Mouse (Mus musculus): ENCODE measurements around the gene Muc3.
"Not testable (repeated sequence)": the region's sequence is repeated elsewhere in the genome, so short reads cannot be mapped to it uniquely, and the experiment has no call there.

The Muc3 gene

DNA sequence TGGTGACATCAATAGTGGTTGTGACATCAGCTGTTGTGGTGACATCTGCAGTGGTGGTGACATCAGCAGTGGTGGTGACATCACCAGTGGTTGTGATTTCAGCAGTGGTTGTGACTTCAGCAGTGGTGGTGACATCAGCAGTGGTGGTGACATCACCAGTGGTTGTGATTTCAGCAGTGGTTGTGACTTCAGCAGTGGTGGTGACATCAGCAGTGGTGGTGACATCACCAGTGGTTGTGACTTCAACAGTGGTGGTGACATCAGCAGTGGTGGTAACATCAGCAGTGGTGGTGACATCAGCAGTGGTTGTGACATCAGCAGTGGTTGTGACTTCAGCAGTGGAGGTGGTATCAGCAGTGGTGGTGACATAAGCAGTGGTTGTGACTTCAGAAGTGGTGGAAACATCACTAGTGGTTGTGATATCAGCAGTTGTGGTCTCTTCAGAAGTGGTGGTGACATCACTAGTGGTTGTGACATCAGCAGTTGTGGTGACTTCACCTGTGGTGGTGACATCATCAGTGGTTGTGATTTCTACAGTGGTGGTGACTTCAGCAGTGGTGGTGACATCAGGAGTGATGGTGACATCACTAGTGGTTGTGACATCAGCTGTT lies at the start of gene Muc3:
Gene Muc3, minus strand, starts transcription at position 51 of the 611 bp plus-strand sequence.
- in situ Hi-C loops (cut with MboI, MseI): not testable (repeated sequence)

DNA sequence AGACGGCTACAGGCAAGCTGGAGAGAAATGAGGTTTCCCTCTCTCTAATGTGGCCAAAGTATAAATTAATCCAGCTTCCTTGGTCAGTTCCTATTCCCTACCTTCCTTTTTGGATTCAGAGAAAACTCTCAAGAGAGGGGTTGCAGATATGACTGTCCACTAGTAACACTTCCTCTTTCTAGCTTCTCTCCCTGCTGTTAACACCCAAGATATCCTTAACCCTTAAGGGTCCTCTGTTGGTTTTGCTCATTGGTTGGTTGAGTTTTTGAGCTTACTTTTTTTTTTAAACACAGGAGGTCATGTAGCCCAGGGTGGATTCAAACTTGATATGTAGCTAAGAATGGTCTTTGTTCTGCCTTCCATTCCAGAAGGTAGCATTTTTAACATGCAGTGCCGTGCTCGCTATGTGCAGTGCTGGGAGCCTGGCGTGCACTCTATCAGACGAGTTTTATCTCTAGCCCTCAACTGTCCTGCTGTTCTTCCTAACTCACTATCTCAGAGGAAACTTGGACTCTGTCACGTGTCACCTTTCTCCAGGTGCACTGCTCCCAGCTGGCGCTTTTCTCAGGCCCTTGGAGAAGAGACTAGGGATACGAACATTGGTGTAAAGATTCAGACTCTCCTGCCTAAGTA lies 45.5 kb upstream of the Muc3 start:
- in situ Hi-C loops (cut with MboI, MseI): loop anchor here (5.0 kb wide), 1 partner anchor 73 kb away; no protein-coding TSS in a partner anchor

DNA sequence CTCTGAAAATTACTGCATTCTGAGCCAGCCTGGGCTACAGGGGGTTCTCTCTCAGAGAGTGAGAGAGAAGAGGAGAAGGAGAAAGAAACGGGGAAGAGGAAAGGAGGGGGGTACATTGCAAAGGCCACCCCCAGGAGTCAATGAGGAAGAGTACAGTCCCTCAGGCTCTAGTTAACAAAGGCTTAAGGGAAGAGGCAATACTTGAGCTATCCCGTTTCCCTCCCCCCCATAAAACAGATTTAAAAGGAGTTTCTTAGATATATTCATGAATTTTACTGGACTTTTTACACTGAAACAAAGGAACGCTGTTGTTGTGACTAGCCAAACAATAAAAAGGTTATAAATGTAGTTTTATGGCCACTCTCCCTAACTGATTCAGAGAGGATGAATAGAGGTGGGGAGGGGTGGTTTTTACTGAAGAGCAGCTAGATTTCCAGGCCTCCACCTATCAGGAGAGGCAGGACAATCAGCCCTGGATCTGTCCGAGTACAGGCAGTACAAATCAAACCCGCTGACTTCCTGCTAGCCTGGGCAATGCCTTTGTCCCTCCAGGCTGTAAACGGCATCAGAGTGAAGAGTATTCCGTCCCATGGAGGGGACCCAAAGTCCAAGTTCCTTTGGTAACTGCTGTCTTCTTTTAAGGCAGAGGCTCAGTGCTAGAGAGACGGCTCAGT lies 44.3 kb upstream of the Muc3 start:
- in situ Hi-C loops (cut with MboI, MseI): loop anchor here (5.0 kb wide), 1 partner anchor 74 kb away; no protein-coding TSS in a partner anchor

DNA sequence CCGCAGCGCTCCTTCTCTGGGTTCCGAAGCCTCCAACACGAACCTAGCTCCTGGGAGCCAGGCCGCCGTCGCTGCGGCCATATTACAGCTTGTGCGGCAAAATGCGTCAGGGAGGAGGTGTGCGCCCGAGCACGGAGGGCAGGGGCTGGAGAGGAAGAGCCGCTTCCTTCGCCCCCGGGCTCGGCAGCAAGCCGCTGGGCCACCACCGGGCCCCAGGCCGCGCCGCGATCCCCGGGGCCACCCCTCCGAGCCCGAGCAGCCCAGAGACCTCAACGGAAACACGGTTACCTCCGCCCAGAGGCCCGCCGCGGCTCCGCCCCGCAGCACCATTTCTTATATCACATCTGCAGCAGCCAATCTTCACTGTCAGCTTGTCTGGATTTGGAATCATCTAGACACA lies 40.2 kb upstream of the Muc3 start:
- in situ Hi-C loops (cut with MboI, MseI): no loop called here

DNA sequence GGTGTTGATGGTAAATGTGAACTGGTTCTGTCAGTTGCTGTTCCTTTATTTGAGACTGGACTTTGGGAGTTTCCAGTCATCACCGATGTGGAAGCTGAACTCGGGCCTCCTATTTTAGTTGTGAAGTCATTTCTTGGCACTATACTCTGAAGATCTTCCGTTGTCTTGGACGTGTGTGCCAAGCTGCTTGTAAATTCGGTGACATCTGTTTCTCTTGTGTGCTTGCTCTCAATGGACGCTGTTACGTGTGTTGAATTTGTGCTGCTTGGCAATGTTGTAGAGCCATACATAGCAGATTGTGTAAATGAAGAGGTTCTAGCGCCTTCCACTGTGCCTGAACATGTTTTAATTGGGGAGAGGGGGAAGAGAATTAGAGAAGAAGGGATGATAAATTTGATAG lies 36.2 kb upstream of the Muc3 start:
- in situ Hi-C loops (cut with MboI, MseI): no loop called here

DNA sequence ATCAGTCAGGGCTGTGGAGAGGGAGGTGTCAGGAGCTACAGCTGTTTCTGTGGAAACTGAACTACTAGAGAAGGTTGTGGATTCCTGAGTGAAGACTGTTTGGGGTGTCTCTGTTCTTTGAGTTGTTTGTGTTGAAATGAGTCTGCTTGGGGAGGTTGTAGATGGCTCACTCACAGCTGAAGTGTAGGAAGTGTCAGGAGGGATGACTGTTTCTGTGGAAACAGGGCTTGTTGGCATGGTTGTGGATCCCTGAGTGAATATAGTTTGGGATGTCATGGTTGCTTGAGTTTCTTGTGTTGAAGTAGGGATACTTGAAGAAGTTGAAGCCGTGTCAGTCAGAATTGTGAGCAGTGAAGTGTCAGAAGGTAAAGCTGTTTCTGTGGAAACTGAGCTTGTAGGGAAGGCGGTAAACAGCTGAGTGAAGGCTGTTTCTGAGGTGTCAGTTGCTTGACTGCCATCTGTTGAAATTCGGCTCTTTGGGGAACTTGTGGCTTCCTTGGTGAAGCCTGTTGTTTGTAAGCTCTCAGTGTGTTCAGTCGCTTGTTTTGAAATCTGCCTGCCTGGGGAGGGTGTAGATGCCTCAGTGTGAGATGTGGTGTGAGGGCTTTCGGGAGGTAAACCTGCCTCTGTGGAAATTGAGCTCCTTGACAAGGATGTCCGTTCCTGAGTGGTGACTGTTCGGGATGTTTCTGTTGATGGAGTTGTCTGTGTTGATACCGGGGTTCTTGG lies 30.7 kb upstream of the Muc3 start:
- in situ Hi-C loops (cut with MboI, MseI): no loop called here

DNA sequence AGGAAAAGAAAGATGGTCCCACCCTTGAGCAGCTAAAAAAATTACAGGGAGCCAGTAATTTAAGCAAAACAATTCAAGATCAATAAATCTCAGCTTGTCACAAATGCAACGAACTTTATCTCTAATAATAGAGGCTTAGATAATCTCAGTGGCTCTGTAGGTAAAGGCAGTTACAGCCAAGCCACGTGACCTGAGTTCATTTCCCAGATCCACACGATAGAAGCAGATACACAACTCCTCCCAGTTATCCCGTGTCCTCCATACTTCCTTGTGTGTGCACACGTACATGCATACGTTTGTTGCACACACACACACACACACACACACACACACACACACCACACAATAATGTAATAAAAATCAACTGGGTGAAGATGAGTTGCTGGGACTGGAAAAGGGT lies 24.8 kb upstream of the Muc3 start:
- in situ Hi-C loops (cut with MboI, MseI): no loop called here

DNA sequence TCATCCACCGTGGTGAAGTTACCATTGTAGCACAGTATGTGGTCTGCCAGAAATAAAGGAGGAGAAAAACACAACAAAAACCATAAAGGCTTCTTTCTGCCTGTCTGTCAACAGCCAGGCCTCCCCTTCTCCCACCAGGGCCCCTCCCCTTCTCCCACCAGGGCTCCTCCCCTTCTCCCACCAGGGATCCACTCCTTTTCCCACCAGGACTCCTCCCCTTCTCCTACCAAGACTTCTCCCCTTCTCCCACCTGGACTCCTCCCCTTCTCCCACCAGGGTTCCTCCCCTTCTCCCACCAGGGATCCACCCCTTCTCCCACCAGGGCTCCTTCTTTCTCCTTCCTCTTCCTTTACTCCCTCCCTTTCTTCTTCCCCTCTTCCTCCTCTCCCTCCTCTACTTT lies 23.5 kb upstream of the Muc3 start:
- in situ Hi-C loops (cut with MboI, MseI): no loop called here

DNA sequence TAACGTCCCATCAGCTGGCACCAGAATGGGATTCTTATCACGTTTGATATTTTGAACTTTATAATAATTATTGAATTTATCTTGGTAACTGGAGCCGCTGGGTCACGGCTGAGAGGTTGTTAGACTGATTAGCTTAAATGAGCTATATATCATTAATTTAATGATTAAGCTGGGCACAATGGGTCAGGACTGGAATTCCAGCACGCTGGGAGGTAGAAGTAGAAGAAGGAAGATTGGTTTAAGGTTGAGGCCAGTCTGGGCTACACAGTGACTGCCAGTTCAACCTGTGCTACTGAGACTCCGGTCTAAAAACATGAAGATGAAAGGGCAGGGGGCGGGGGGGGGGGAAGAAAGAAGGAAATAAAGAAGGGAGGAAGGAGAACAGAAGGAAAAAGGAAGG lies 22.4 kb upstream of the Muc3 start:
- in situ Hi-C loops (cut with MboI, MseI): no loop called here

DNA sequence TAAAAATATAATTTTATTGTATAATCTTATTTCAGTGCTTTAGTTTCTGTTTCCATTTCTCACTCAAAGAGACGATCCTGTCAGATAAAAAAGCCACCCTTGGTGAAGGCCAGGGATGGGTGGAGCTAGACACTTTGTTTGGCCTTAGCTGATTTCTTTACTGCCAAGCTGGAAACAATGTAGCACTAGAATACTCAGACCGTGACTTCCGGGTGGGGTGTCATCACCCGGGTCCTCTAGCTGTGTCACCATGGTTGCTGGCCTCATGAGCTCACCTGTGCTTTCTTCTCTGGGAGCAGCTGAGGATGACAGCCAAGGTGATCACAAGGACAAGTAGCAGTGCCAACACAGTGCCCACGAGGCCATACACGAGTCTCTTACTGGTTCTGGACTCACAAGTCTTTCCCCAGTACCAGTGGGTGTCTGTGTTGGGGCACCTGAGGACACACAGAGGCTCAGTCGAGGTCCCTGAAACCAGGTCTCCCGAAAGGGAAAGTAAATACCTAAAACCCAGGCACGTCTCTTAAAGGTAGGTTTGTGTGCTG lies 21.8 kb upstream of the Muc3 start:
- in situ Hi-C loops (cut with MboI, MseI): no loop called here

DNA sequence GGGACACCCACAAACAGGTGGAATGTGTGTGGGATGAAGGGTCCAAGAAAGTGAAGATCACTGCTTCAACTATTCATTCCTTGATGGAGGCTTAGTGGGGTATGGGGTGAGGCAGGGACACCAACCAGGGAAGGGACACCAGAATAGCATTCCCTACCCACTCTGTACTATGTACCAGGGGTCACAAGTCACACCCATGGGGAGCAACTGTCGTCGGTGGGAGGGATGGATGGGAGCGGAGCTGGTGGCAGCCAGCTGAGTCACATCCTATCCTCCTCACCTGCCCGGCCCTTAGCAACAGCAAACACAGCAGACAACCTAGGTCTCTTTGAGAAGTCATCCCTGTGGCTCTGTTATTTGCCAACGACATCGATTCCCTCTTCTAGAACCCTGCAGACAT lies 18.4 kb upstream of the Muc3 start:
- in situ Hi-C loops (cut with MboI, MseI): no loop called here

DNA sequence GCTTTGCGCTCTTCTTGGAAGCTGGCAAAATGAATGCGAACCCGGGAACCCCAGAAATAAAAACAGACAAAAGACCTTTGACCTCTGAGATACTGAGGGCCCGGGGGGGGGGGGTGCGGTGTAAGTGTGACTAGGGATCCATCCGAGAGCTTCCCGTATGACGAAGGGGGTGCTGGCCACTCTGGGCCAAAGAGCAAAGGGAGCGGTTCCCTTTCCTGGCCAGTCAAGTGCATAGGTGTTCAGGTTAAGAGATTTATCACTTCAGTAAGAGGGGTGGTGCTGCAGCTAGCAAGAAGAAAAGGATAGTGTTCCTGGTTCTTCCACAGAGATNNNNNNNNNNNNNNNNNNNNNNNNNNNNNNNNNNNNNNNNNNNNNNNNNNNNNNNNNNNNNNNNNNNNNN lies 16.9 kb upstream of the Muc3 start:
- in situ Hi-C loops (cut with MboI, MseI): no loop called here

DNA sequence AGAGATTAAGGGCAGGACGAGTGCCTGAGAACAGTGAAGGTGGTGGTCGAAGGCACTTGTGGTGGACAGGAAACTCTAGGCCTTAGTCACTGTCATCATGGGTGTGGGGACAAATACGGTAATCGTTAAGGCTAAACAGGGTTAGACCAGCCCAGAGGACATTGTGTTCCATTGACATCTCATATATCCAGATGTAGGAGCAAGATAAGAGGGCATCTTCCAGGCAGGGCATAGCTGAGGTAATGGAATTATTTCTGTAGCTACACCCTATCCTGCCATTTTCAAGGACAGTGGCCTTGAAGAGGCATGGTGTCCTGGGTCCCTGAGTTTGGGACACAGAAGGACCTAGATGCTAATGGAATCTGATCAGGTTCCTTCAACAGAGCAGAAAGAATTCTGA lies 12.7 kb upstream of the Muc3 start:
- in situ Hi-C loops (cut with MboI, MseI): no loop called here

DNA sequence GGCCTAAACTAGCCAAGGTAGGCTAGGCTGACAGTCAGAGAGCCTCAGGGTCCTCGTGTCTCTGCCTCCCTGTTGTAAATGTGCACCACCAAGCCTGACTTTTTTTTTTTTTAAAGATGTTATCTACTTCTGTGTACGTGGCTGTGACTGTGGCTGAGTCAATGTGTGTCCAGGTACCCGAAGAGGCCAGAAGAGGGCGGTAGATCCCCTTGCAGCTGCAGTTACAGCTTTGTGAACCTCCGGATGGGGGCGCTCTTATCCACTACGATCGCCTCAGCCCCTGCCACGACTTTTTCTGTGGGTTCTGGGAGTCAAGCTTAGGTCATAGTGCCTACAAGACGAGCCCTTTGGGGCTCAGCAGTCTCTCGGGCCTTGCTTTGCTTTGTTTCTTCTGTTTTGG lies 10.3 kb upstream of the Muc3 start:
- in situ Hi-C loops (cut with MboI, MseI): loop anchor here (5.0 kb wide), 1 partner anchor 128 kb away; the partner anchor contains the start of gene Ache

DNA sequence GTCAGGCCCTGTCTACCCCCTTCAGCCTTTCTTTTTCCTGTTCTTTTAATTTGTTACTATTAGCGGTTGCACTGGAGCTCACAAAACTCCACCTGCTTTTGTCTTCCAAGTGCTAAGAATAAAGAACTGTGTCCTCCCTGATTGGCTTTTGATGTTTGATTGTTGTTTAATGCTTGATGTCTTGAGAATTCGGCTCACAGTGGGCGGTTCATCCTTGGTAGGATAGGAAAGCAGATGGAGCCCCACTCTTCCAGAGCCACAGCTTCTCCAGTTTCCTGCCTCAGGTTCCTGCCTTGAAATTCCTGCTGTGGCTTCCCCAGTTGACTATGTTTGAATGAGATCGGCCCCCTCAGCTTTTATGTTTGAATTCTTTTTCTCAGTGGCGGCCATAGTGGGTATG lies 4.2 kb upstream of the Muc3 start:
- in situ Hi-C loops (cut with MboI, MseI): no loop called here

DNA sequence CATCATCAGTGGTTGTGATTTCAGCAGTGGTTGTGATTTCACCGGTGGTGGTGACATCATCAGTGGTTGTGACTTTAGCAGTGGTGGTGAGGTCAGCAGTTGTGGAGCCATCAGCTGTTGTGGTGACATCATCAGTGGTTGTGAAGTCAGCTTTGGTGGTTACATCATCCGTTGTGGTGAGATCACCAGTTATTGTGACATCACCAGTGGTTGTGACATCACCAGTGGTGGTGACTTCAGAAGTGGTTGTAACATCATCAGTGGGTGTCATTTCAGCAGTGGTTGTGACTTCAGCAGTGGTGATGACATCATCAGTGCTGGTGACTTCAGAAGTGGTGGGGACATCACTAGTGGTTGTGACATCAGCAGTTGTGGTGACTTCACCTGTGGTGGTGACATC lies 3.5 kb upstream of the Muc3 start:
- in situ Hi-C loops (cut with MboI, MseI): no loop called here

DNA sequence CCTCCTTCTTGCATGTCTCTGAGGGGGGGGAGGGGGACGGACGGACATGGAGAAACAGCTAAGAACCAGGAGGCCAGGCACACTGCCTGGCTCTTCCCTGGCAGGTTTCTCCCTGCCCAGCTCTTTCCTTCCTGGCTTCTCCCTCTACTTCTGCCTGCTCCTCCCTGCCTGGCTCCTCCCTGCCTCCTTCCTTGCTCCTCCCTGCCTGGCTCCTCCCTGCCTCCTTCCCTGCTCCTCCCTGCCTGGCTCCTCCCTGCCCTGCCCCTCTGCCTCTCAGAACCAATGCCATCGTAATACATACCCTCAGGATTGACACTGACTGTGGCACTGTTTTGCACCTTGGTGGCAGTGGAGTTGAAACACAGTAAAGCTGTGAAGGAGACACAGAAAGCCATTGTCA lies 8.3 kb downstream of the Muc3 start:
- in situ Hi-C loops (cut with MboI, MseI): no loop called here

DNA sequence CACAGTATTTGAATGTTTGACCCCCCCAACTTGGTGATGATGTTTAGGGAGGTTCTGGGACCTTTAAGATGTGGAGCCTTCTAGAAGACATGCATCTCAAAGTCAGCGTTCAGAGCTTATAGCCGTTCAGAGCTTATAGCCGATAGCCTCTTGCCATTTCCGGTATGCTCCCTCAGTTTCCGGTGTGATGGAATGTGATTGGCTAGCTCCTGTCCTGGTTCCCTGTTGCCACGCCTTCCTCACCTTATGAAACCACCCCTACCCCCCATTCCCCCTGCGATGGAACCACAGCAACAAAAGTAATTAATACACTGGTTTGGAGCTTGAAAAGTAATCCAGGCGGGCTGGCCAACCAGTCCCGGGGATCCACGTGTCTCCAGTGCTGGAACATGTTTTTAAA lies 10.1 kb downstream of the Muc3 start:
- in situ Hi-C loops (cut with MboI, MseI): no loop called here

DNA sequence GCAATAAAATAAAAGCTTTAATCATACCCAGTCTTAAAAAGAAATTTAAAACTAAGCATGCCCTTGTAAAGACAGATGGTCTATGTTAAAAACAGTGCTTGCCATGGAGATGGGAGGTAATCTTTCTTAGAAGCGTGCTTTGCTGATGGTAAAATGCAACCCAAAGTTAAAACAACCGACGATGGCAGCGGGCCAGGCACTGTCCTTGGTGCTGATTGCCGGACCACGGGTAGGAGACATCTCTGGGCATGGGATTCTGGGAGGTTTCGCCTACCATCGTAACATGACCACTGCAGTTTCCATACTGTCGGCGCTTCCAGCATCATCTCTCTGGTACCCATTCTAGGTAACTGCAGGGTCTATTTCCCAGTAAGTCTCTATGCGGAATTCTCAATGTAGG lies 14.2 kb downstream of the Muc3 start:
- in situ Hi-C loops (cut with MboI, MseI): no loop called here

DNA sequence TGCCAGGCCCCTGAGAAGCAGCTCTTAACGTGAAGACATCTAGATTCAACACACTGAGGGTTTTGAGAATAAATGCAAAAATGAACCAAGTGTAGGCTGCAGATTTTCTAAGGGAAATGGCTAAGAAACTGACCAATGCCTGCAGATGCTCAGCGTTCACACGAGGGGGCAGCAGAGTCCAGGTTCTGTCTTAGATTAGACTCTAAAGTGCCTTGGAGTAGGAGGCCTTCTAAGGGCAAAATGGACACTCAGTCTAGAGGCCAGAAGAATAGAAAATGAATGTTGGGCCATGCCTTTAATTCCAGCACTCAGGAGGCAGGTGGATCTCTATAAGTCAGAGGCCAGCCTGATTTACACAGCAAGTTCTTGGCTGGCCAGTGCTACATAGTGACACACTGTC lies 17.6 kb downstream of the Muc3 start:
- in situ Hi-C loops (cut with MboI, MseI): no loop called here

DNA sequence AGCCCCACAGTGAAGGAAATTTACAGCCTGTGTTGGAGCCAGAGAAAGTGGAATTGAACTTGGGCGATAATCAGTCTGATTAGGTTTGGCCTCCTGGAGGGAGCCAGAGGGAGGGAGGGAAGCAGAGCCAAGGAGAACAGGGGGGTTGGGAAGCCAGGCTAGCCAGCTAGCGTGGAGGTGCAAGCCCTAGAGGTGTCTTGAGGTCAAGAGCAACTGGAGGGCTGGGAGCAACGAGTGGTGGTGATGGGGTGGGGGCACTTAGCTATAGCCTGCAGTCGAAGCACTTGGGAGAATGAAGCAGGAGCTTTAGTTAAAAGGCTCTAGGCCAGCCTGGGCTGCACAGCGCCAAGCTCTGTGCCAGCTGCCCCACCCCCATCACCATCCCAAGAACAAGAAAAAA lies 19.8 kb downstream of the Muc3 start:
- in situ Hi-C loops (cut with MboI, MseI): no loop called here

DNA sequence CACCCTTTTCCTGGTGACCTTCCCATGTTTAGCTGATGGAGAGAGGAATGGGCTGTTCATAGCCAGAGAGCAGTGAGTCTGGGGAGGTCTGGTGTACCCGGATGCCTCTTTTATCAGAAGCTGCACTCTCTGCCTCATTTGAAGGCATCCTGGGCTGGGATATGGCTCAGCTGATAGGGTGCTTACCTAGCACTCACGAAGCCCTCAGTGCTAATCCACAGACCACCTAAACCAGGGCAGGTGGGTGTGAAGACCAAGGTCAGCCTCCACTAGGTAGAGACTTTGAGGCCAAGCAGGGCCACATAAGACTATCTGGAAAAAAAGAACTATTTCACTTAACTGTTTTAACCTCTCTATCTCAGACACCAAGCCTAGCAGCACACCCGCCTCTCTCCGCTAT lies 25.6 kb downstream of the Muc3 start:
- in situ Hi-C loops (cut with MboI, MseI): no loop called here
